Mouse (Mus musculus): ENCODE results near the gene Scn3a.

DNA sequence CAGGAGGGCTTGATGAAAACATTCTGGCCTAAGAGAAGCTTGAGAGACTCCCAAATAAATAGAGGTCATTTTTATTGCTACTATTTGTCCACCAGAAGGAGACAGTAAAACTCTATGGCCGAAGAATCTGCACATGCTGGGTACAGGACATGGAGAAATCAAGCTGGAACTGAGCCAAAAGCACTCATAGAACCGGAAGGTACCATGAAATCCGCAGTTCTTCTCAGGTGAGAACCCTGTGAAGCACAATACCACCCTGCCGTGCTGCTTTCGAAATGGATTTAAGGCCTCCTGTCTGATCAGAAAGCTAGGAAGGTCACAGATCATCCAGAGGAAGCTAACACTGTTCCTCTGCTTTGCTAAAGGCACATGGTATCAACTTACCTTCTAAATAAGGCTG lies 143.9 kb downstream of the Scn3a start:
- no peak for TF ChIP-seq CTCF (conservative IDR thresholded peaks at IDR 0.05; ENCODE audit: low read length)
- no peak for TF ChIP-seq POU5F1 (IDR thresholded peaks at IDR 0.05; ENCODE audit: borderline replicate concordance, low read length)
- TF ChIP-seq NANOG (IDR thresholded peaks at IDR 0.05; ENCODE audit: borderline replicate concordance, low read length) = peak; percentile 68; the same call in 1 of the 2 replicates

Measured in E14TG2a.4 (cell line).